Mouse (Mus musculus) E14TG2a.4 (cell line): ENCODE data around the gene Lonp2.

ENCODE experiments used
- H3K27me3 ChIP-seq: 2 replicates; pipeline ENCODE4 v1.6.1; 2014; ENCODE audit warnings: low read length, control low read depth; ENCODE audit not compliant: insufficient read depth
- H3K36me3 ChIP-seq: 2 replicates; pipeline ENCODE4 v1.6.1; 2014; ENCODE audit warnings: low read length, control low read depth; ENCODE audit not compliant: insufficient read depth
- H3K4me1 ChIP-seq: replicated peaks from 2 replicates; pipeline ENCODE4 v1.6.1; 2014; ENCODE audit warnings: low read depth, low read length, control low read depth
- H3K4me3 ChIP-seq: replicated peaks from 2 replicates; pipeline ENCODE4 v1.5.1; 2014; ENCODE audit warnings: mild to moderate bottlenecking, low read length
- H3K9me3 ChIP-seq: 2 replicates; pipeline ENCODE4 v1.6.1; 2014; ENCODE audit warnings: low read length, control low read depth
- CTCF ChIP-seq: conservative IDR thresholded peaks from 2 replicates; pipeline ENCODE4 v1.5.1; 2014; ENCODE audit warnings: low read length
- NANOG ChIP-seq: IDR thresholded peaks from 2 replicates; pipeline ENCODE4 v1.6.1; 2014; ENCODE audit warnings: borderline replicate concordance, low read length, mixed read lengths
- POU5F1 ChIP-seq: IDR thresholded peaks from 2 replicates; pipeline ENCODE4 v1.6.1; 2014; ENCODE audit warnings: low read length, borderline replicate concordance

The Lonp2 gene

DNA sequence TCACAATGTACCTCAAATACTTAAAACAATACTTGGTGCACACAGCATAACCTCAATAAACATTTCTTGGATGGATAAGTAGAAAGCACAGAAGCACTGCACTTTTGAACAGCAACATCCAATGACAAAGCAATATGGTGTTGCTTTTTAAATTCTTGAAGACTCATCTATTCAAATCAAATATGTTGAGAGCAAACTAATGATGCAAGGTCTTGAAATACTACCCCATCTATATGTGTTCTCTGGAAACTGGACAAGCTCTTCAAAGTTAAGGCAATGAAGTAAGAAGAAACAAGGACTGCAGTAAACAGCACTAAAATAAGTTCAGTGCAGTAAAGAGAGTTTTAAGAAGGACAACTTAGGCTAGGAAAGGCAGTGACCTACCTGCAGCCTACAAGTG, 117.1 kb downstream of the Lonp2 start:
- H3K27me3 ChIP-seq = no peaks in the 10 kb centered on the region
- H3K4me3 ChIP-seq = no peak overlapping the region

DNA sequence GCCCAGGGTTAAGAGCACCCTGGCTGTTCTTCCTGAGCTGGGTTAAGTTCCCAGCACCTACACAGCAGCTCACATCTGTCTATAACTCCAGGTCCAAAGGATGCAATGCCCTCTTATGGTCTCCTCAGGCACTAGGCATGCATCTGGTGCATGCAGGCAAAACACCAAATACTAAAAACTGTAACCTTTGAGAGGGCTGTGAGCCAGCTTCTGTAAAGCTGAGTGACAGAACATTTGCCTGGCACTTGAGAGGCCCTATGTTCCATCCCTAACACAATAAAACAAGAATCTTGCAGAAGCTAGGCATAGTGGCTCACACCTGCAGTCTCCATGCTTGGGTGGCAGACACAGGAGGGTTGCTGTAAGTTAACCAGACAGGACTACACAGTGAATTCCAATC, 117.8 kb downstream of the Lonp2 start:
- Histone ChIP-seq H3K4me1 (peaks cover 73% of the 10 kb centered on the region), H3K27me3 (no peaks in the 10 kb centered on the region), H3K4me3 (no peak overlapping the region), H3K9me3 (no peaks in the 10 kb centered on the region), H3K36me3 (no peaks in the 10 kb centered on the region)
- TF ChIP-seq NANOG (no peak), CTCF (no peak), POU5F1 (no peak)

More for the DNA sequence above, 117.1 kb downstream of the Lonp2 start:
- no peaks in the 10 kb centered on the region for H3K36me3 ChIP-seq
- TF ChIP-seq CTCF (no peak), NANOG (no peak), POU5F1 (no peak)
- no peaks in the 10 kb centered on the region for H3K9me3 ChIP-seq
- H3K4me1 ChIP-seq = peaks cover 75% of the 10 kb centered on the region

DNA sequence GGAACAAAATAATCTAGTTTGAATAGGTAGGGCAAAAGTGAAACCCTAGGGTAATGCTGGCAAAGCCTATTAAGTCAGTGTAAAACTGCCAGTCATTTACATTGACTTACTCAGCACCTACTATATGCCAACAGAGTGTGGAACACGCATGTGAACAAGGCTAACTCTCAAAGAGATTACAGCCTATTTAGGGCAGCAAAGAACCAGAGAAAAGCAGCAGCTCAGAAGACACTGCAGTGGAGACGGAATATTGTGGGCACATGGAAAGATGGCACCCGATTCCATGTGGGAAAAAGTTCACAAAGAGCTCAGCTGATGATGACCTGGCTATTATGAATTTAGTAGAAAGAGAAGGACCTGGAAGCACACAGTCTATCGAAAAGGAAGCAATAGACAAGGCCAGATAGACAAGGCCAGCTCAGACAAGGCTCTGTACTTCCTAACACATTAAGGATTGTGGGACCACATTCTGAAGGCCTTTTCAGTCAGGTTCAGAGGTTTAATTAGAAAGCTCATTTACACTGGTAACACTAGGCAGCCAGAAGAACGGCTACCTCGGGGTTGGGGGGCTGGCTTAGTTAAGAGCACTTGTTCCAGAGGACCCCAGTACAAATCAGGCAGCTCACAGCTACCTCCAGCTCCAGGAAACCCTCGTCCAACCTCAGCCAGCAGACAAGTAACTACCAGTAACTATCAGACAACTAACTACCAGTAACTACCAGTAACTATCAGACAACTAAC, 118.9 kb downstream of the Lonp2 start:
- Histone ChIP-seq H3K9me3 (no peaks in the 10 kb centered on the region), H3K4me1 (peaks cover 71% of the 10 kb centered on the region), H3K27me3 (peaks cover 3% of the 10 kb centered on the region; the same call in 1 of the 2 replicates), H3K4me3 (no peak overlapping the region), H3K36me3 (no peaks in the 10 kb centered on the region)
- no peak for TF ChIP-seq POU5F1

DNA sequence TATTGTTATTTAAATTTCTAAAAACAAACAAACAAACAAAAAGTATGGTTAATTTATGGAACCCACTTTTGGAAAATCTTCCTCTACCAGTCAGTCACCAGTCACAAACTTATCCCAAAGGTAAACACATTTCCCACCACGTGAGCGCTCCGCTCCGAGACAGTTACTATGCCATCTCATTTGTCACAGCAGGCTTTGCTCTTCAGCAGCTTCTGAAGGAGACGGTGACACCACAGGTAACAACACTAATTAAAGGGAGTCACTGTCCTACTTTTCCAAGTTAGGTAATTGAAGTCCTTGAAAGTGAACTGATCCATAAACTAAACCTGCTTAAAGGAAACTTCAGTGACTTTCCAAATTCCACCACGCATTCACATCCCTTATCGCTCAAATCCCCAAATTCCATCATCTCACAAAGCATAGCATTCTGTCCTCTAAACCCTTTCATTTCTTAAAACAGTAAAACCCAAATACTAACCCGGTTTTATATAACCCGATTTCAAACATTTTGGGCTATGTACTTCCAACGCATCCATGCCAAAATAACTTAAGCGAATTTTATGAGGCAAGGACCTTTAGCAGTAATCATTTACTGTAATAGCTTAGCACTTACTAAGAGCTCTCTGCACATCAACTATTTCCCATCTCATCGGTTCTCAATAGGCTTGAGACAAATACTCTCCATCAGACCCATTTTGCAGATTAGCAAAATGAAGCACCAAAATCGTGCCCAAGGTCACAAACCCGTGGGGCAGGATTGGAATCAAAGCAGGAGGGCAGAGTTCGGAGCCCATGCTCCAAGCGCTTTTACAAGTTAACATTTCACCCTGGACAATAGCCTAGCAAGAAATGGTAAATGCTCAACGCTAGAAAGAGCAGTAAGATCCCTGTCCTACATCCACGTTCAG, 120.7 kb downstream of the Lonp2 start:
- H3K27me3 ChIP-seq = peaks cover 4% of the 10 kb centered on the region; the same call in 1 of the 2 replicates
- H3K9me3 ChIP-seq = no peaks in the 10 kb centered on the region
- H3K4me3 ChIP-seq = peak overlapping the region; percentile 91
- TF ChIP-seq POU5F1 (no peak), NANOG (peak; percentile 50; the same call in 1 of the 2 replicates)
- no peaks in the 10 kb centered on the region for H3K36me3 ChIP-seq
- H3K4me1 ChIP-seq = peaks cover 62% of the 10 kb centered on the region

DNA sequence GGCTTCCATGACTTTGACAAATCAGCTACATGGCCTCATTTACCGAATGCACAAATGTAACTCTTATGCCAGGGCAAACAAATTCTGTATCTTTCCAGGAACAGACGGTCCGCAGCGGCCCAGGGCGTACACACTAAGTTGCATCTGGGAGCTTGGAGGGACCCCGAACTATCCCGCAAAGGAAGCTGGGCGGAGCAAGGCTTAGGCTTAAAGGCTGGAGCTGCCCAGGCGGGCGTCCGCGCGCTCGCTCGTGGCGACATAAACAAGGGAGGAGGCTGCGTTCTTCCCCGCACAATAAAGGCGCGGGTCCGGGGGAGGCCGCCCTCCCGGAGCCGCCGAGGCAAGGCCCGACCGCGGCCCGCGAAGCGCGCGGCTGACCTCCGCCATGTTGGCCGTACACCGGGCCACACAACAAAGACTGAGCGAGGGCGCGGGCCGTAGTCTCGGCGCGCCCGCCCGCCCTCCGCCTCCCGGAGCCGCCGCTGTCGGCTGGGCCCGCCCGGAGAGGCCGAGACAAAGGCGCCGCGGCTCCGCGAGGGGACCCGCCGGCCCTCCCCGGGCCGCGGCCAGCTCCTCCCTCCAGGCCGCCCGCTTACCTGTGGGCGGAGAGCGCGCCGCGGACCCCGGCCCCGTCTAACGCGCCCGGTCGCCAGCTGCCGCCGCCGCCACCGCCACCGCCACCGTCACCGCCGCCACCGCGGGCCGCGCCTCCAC, 121.5 kb downstream of the Lonp2 start, which contains the start of the genes Gm10638 and Siah1a:
TSS of gene Gm10638 (plus strand) at position 479 of the 714 bp plus-strand sequence.
TSS of gene Siah1a (minus strand) at position 714 of the 714 bp plus-strand sequence.
- H3K36me3 ChIP-seq = no peaks in the 10 kb centered on the region
- peaks cover 60% of the 10 kb centered on the region for H3K4me1 ChIP-seq
- H3K4me3 ChIP-seq = peak within 1 kb of the TSS; percentile 91
- TF ChIP-seq POU5F1 = no peak
- TF ChIP-seq NANOG = no peak
- no peak for TF ChIP-seq CTCF
- H3K9me3 ChIP-seq = no peaks in the 10 kb centered on the region
- H3K27me3 ChIP-seq = peaks cover 4% of the 10 kb centered on the region; the same call in 1 of the 2 replicates

DNA sequence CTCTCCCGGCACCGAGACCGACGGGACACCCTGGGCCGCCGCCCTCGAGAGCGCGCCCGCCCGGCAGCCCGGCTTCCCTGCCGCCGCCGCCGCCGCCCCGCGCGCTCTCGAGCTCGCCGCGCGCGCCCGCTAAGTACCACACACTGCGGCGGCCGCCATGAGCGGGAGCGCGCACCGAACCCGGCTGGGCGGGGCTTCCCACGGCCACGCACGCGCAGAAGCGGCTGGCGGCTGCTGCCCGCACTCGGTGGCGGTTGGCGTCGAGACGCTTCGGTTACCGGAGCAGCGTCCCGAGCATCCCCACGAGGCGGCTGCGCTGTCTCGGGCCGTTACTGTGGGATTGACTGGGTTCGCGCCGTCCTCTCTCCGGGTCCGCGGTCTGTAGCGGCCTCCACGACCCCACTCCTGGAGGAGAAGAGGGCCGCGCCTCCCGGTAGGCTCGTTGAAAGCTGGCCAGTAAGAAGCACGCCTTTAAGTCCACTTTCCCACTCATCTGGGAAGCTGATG, 122.1 kb downstream of the Lonp2 start:
- peaks cover 4% of the 10 kb centered on the region; the same call in 1 of the 2 replicates for H3K27me3 ChIP-seq
- no peaks in the 10 kb centered on the region for H3K36me3 ChIP-seq
- H3K4me1 ChIP-seq = peaks cover 54% of the 10 kb centered on the region
- no peak for TF ChIP-seq NANOG
- TF ChIP-seq CTCF = no peak
- TF ChIP-seq POU5F1 = no peak
- H3K4me3 ChIP-seq = peak overlapping the region; percentile 91
- H3K9me3 ChIP-seq = no peaks in the 10 kb centered on the region

DNA sequence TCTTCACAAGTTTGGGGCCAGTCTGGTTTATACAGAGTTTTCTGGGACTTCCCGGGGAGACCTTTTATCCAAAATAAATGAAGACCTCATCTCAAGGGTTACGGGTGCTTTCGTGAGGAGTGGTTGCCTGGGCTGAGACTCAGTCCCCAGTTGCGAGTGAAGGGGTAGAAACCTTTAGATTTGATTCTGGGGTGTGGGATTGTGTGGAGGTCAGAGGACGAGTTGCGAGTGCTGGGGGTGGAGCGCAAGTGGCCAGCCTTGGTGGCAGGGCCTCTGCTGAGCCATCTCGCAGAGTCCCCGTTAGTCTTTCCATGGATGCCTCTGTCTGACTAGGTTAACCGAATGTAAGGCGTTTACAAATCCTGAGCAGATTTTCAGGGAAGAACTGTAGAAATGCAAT, 122.7 kb downstream of the Lonp2 start:
- peaks cover 52% of the 10 kb centered on the region for H3K4me1 ChIP-seq
- no peaks in the 10 kb centered on the region for H3K9me3 ChIP-seq
- no peak for TF ChIP-seq POU5F1
- no peak for TF ChIP-seq CTCF
- peak overlapping the region; percentile 91 for H3K4me3 ChIP-seq
- no peaks in the 10 kb centered on the region for H3K36me3 ChIP-seq
- H3K27me3 ChIP-seq = peaks cover 4% of the 10 kb centered on the region; the same call in 1 of the 2 replicates

DNA sequence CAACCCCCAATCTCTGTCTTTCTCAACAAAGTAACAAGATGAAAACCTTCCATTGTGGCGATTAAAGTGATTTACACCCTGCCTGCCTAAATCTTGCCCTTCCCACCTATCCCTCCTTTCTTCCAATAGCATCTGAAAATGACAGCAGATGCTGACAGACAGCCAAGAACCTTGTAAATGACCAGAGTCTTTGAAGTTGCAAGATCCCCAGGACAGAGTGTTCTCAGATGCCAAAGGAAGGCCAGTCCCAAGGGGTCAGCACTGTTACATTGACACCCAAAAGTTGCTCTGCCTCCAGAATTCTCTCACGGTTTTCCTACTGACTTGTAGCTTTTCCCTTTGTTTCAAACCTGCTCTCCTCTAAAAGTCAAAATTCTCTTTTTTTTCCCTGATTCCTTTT, 126.0 kb downstream of the Lonp2 start:
- H3K36me3 ChIP-seq = no peaks in the 10 kb centered on the region
- no peaks in the 10 kb centered on the region for H3K9me3 ChIP-seq
- peaks cover 25% of the 10 kb centered on the region for H3K4me1 ChIP-seq
- no peak for TF ChIP-seq CTCF
- TF ChIP-seq POU5F1 = no peak
- TF ChIP-seq NANOG = no peak
- no peak overlapping the region for H3K4me3 ChIP-seq
- H3K27me3 ChIP-seq = peaks cover 4% of the 10 kb centered on the region; the same call in 1 of the 2 replicates
